Mouse (Mus musculus) myocyte (in vitro differentiated cells): Measurements from ENCODE around the gene 4430402I18Rik.

Experiments used
- CEBPB ChIP-seq: IDR thresholded peaks from 2 replicates; pipeline ENCODE4 v1.6.1; 2011; ENCODE audit warnings: mild to moderate bottlenecking, moderate library complexity; ENCODE audit not compliant: poor library complexity, insufficient read depth, severe bottlenecking
- MAX ChIP-seq: IDR thresholded peaks from one replicate; pipeline ENCODE4 v1.6.1; 2011; ENCODE audit warnings: low read depth, mild to moderate bottlenecking, control low read depth
- MYOG ChIP-seq, 3 experiments: IDR thresholded peaks; one replicate each; pipeline ENCODE4 v1.6.1; 2011; ENCODE audit warnings: control low read depth in 2 of 3, low read depth in 2 of 3, mild to moderate bottlenecking in 2 of 3; ENCODE audit not compliant: insufficient read length in 2 of 3, control insufficient read depth in 1 of 3, insufficient read depth in 1 of 3
- POLR2A ChIP-seq: IDR thresholded peaks from one replicate; pipeline ENCODE4 v1.6.1; 2011; ENCODE audit warnings: low read depth, mild to moderate bottlenecking, control low read depth, moderate library complexity; ENCODE audit not compliant: insufficient read length
- POLR2AphosphoS2 ChIP-seq: IDR thresholded peaks from one replicate; pipeline ENCODE4 v1.6.1; 2011; ENCODE audit warnings: low read depth, control low read depth; ENCODE audit not compliant: insufficient read length
- TCF12 ChIP-seq: IDR thresholded peaks from one replicate; pipeline ENCODE4 v1.6.1; 2011; ENCODE audit warnings: mild to moderate bottlenecking, control low read depth; ENCODE audit not compliant: poor library complexity, insufficient read depth, severe bottlenecking
- TCF3 ChIP-seq: IDR thresholded peaks from one replicate; pipeline ENCODE4 v1.6.1; 2011; ENCODE audit warnings: low read depth, control low read depth; ENCODE audit not compliant: insufficient read length
- USF1 ChIP-seq: IDR thresholded peaks from one replicate; pipeline ENCODE4 v1.6.1; 2011; ENCODE audit warnings: low read depth, mild to moderate bottlenecking, control low read depth, moderate library complexity

- no peak for TF ChIP-seq TCF12
- TF ChIP-seq POLR2A: no peak
- no peak for TF ChIP-seq USF1
- TF ChIP-seq MYOG (IDR thresholded peaks at IDR 0.05; ENCODE audit: control insufficient read depth in 1 of 3, insufficient read depth in 1 of 3, insufficient read length in 2 of 3, low read depth in 2 of 3): no peak
- TF ChIP-seq POLR2AphosphoS2: no peak
- no peak for TF ChIP-seq TCF3
- TF ChIP-seq MAX: no peak
- TF ChIP-seq CEBPB: no peak
These were observed 15.0 kb upstream of the 4430402I18Rik start for GRCm38 (mm10) chr19:28982617-28983016.
